Mouse (Mus musculus) hindbrain, embryonic 14.5 days (tissue): ENCODE results near the gene Mt2. TPM values are rescaled to one million over a fixed set of nuclear protein-coding genes. Genes with fewer than 3 reads are reported as not detected.

Experiments
- ATAC-seq: fragments of 200-750 bp; cut with Nextera tagmentation; 2 replicates; pipeline ENCODE4 v1.8.0; 2017; ENCODE audit warnings: moderate number of reproducible peaks, mild to moderate bottlenecking, moderate TSS enrichment, moderate library complexity; ENCODE audit not compliant: low FRiP score
- DNase-seq: peaks from one replicate; pipeline ENCODE4 v3.0.0-alpha.2; 2015; ENCODE audit warnings: low spot score
- H3K27ac ChIP-seq: fragments of 300-500 bp; sonication (generic); 2 replicates; pipeline ENCODE4 v1.5.1; 2014; ENCODE audit warnings: mild to moderate bottlenecking, moderate library complexity
- H3K27me3 ChIP-seq: fragments of 300-500 bp; sonication (generic); 2 replicates; pipeline ENCODE4 v1.6.1; 2014; ENCODE audit warnings: mild to moderate bottlenecking, low read length, mixed read lengths; ENCODE audit not compliant: control insufficient read depth, insufficient read depth
- H3K36me3 ChIP-seq: fragments of 300-500 bp; sonication (generic); replicated peaks from 2 replicates; pipeline ENCODE4 v1.6.1; 2014; ENCODE audit not compliant: control insufficient read depth, insufficient read depth
- H3K4me1 ChIP-seq: fragments of 300-500 bp; sonication (generic); replicated peaks from 2 replicates; pipeline ENCODE4 v1.6.1; 2014; ENCODE audit warnings: antibody characterized with exemption, low read length, mixed read lengths; ENCODE audit not compliant: control insufficient read depth, insufficient read depth
- H3K4me2 ChIP-seq: fragments of 300-500 bp; sonication (generic); replicated peaks from 2 replicates; pipeline ENCODE4 v1.6.1; 2014; ENCODE audit warnings: mild to moderate bottlenecking, moderate library complexity
- H3K4me3 ChIP-seq: fragments of 300-500 bp; sonication (generic); replicated peaks from 2 replicates; pipeline ENCODE4 v1.5.1; 2014; ENCODE audit warnings: mild to moderate bottlenecking, low read length
- H3K9ac ChIP-seq: fragments of 300-500 bp; sonication (generic); 2 replicates; pipeline ENCODE4 v1.6.1; 2014
- H3K9me3 ChIP-seq: fragments of 300-500 bp; sonication (generic); 2 replicates; pipeline ENCODE4 v1.6.1; 2016; ENCODE audit warnings: low read length; ENCODE audit not compliant: control insufficient read depth
- WGBS: fragments of 180-500 bp; shearing (Covaris S2); extraction: QIAGEN DNeasy Blood & Tissue Kit; methylation state at CpG from one replicate; pipeline ENCODE4 v1.1.7; 2014; 5-methylcytosine and 5-hydroxymethylcytosine counted together
- polyA plus RNA-seq: library from polyadenylated mRNA; unstranded; fragments of >200 nt; fragmentation: Nextera tagmentation; extraction: Ambion mirVana; gene quantifications from 2 replicates; pipeline ENCODE4 v1.2.1, GENCODE M21; 2014

Mt2 gene
- polyA plus RNA-seq, 1 experiment from 2014 or later, result 16.9 TPM

GRCm38 (mm10) chr8:94209639-94210038, 37.2 kb downstream of the Mt2 start:
- Histone ChIP-seq H3K4me2 (no peak overlapping the region), H3K27ac (no peak overlapping the region), H3K9me3 (no peaks in the 10 kb centered on the region), H3K36me3 (no peaks in the 10 kb centered on the region), H3K4me1 (no peaks in the 10 kb centered on the region; the same call in 1 of the 2 replicates), H3K9ac (no peak overlapping the region), H3K27me3 (no peaks in the 10 kb centered on the region), H3K4me3 (no peak overlapping the region)
- DNase-seq (no peak), ATAC-seq (no peak)
- WGBS, result 78% methylated on average over 6 of the region's 6 CpGs

- H3K4me2 ChIP-seq, result no peak overlapping the region
- H3K4me1 ChIP-seq, result peaks cover 2% of the 10 kb centered on the region; the same call in 1 of the 2 replicates
- DNase-seq, result no peak
- no peaks in the 10 kb centered on the region for H3K27me3 ChIP-seq
- H3K36me3 ChIP-seq, result no peaks in the 10 kb centered on the region
- ATAC-seq, result no peak
- no peak overlapping the region for H3K4me3 ChIP-seq
- H3K9ac ChIP-seq, result no peak overlapping the region
- no peak overlapping the region for H3K27ac ChIP-seq
- 69% methylated on average over 3 of the region's 3 CpGs for WGBS
- no peaks in the 10 kb centered on the region for H3K9me3 ChIP-seq
Measured at GRCm38 (mm10) chr8:94210225-94210624, 37.8 kb downstream of the Mt2 start.

DNA sequence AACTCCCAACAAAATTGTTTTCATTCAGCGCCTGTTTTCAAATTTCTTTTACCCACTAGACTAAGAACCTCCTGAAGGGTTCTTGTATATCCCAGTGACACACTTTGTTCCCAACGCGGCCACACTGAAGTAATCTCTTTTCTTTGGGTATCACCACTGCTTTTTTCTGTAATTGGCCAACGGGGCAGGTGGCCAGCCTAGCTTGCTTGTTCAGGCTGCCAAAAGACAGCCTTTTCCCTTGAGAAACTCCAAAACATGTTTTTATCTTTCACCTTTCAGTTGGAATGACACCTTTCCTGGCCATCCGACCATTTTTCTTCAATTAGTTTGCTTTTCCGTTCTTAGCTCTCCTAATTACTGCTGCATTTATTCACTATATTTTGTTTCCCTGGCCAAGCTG, 41.4 kb downstream of the Mt2 start:
- peaks cover 16% of the 10 kb centered on the region; the same call in 1 of the 2 replicates for H3K4me1 ChIP-seq
- no peak for ATAC-seq
- peak overlapping the region; percentile 72 for H3K4me2 ChIP-seq
- WGBS, result 69% methylated on average over 6 of the region's 6 CpGs
- no peak overlapping the region for H3K9ac ChIP-seq
- no peaks in the 10 kb centered on the region for H3K27me3 ChIP-seq
- no peaks in the 10 kb centered on the region for H3K36me3 ChIP-seq
- no peaks in the 10 kb centered on the region for H3K9me3 ChIP-seq
- H3K4me3 ChIP-seq, result peak overlapping the region; percentile 60
- no peak overlapping the region for H3K27ac ChIP-seq
- DNase-seq, result no peak

DNA sequence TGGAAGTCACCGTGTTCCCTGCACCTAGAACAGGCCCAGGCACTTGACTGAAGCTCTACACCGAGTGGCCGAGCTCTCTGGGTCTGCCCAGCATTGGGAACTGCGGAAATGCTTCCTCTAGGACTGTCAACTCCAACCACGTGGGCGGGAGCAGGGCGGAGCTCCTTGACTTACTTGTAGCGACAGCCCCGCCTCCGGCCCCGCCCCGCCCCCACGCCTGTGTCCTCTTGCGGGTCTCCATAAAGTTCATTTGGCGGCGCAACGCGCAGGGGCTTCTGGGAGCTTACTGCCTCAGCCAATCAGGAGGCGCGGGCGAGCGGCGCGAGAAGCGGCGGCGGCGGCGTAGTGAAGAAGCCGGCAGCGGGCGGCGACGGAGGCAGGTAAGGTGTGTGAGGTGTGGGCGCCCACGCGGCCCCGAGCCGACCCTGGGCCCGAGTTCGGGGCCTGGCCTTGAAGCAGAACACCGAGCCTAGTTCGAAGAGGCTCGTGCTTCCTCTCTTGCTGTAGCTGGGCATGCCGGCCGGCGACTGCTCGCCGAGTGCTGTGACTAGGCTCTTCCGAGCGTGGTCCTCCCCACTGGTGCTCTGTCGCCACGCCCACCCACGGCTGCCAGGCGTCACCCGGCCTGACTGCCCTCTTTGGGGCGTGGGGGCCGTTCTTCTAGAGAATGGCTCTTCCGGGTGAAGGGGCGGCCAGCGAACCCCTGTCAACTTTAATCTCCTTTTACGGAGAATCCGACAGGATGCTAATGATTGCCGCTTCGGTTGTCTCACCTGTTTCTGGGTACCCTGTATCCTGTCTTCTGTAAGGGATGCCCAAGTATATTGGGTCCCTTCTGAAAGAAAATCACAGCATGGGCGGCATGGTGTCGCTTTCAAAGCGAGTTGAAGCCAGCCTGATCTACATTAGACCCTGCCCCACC, 42.0 kb downstream of the Mt2 start, which contains the start of gene Nup93:
Gene Nup93 (plus strand): TSS at position 313 of the 922 bp plus-strand sequence.
- Histone ChIP-seq H3K9ac (peak within 1 kb of the TSS; percentile 68), H3K27me3 (no peaks in the 10 kb centered on the region), H3K4me1 (peaks cover 16% of the 10 kb centered on the region; the same call in 1 of the 2 replicates), H3K27ac (peak within 1 kb of the TSS; percentile 62), H3K4me2 (peak within 1 kb of the TSS; percentile 72), H3K9me3 (no peaks in the 10 kb centered on the region), H3K36me3 (no peaks in the 10 kb centered on the region), H3K4me3 (peak within 1 kb of the TSS; percentile 60)
- under 1% methylated on average over 68 of the region's 68 CpGs for WGBS
- DNase-seq (peak; percentile 96), ATAC-seq (peak; percentile 98)

Other genes starting within 250 kb of the Mt2 start
- gene Amfr, start 159.8 kb upstream of the Mt2 start, polyA plus RNA-seq, result 83.1 and 88.9 TPM in 2 replicates
- gene Nudt21, start 135.6 kb upstream of the Mt2 start, polyA plus RNA-seq, result 95.1 and 96.8 TPM in 2 replicates
- gene Ogfod1, start 135.5 kb upstream of the Mt2 start, polyA plus RNA-seq, result 14.0 and 18.0 TPM in 2 replicates
- gene Bbs2, start 73.7 kb upstream of the Mt2 start, polyA plus RNA-seq, result 19.7 and 20.6 TPM in 2 replicates
- not detected in 2 replicates for gene Mt4, start 35.5 kb upstream of the Mt2 start, polyA plus RNA-seq
- gene Mt3, start 20.1 kb upstream of the Mt2 start, polyA plus RNA-seq, result 215 and 245 TPM in 2 replicates
- gene Mt1, start 6.4 kb downstream of the Mt2 start, polyA plus RNA-seq, result 59.7 and 75.2 TPM in 2 replicates
- 58.9 and 63.3 TPM in 2 replicates for gene Nup93, start 41.9 kb downstream of the Mt2 start, polyA plus RNA-seq
- 0.07 TPM in 1 of 2 replicates, not detected in the other for gene Slc12a3, start 156.5 kb downstream of the Mt2 start, polyA plus RNA-seq
- gene Herpud1, start 213.8 kb downstream of the Mt2 start, polyA plus RNA-seq, result 66.6 and 79.8 TPM in 2 replicates